Mouse (Mus musculus) layer of hippocampus, adult 11-12 months (tissue): ENCODE data around the gene Casp9.

Experiments
- DNase-seq: peaks from one replicate; pipeline ENCODE4 v3.0.0; 2022; ENCODE audit warnings: low spot score

The Casp9 gene

GRCm38 (mm10) chr4:141865006-141865405, 71.6 kb downstream of the Casp9 start:
- no peak for DNase-seq
